Mouse (Mus musculus) erythroblast, embryonic 14.5 days (primary cell): ENCODE data around the gene Slc12a6.

Experiments
- GATA1 ChIP-seq: IDR thresholded peaks from 2 replicates; pipeline ENCODE4 v1.6.1; 2012; ENCODE audit warnings: low read length, inconsistent platforms, mixed read lengths
- TAL1 ChIP-seq: IDR thresholded peaks from 3 replicates; pipeline ENCODE4 v1.6.1; 2012; ENCODE audit warnings: low read length, inconsistent platforms, mixed read lengths

DNA sequence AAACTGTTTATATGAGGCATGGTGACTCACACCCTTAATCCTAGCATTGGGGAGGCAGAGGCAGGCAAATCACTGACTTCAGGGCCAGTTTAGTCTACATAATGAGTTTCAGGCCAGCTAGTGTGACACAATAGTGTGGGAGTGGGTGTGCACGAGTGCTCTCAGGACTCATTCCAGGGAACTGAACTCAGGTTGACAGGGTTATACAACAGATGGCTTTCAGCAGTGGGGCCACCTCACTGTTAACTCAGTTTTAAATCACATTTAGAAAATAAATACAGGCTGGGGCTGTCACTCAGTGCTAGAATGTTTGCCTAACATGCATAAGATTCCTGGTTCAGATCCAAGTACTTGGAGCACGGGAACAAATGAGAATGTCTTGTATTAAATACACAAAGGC, 94.0 kb downstream of the Slc12a6 start:
- TF ChIP-seq TAL1: no peak
- no peak for TF ChIP-seq GATA1
